Mouse (Mus musculus) A20 (cell line): Measurements from ENCODE around the gene Sh3bp2.
"Not testable (repeated sequence)": the region's sequence is repeated elsewhere in the genome, so short reads cannot be mapped to it uniquely, and the experiment has no call there.

Experiments
- DNase-seq: peaks from one replicate; pipeline ENCODE4 v3.0.0-alpha.2; 2011; ENCODE audit warnings: low read depth, low spot score

Gene Sh3bp2

GRCm38 (mm10) chr5:34571551-34571950, 45.9 kb downstream of the Sh3bp2 start:
- DNase-seq, result no peak

- not testable (repeated sequence) for DNase-seq
These were observed 46.9 kb downstream of the Sh3bp2 start for GRCm38 (mm10) chr5:34572568-34572967.

GRCm38 (mm10) chr5:34573268-34574221, 47.9 kb downstream of the Sh3bp2 start, which contains the start of gene Add1:
TSS of gene Add1 (plus strand) at chr5:34573664.
- DNase-seq, result peak; percentile 99

GRCm38 (mm10) chr5:34574721-34575120, 49.1 kb downstream of the Sh3bp2 start:
- DNase-seq, result peak; percentile 67

GRCm38 (mm10) chr5:34576286-34576685, 50.6 kb downstream of the Sh3bp2 start:
- DNase-seq, result no peak

GRCm38 (mm10) chr5:34578038-34578655, 52.5 kb downstream of the Sh3bp2 start:
- DNase-seq, result no peak

GRCm38 (mm10) chr5:34579377-34579776, 53.7 kb downstream of the Sh3bp2 start:
- no peak for DNase-seq

GRCm38 (mm10) chr5:34581671-34582313, 56.2 kb downstream of the Sh3bp2 start:
- not testable (repeated sequence) for DNase-seq

GRCm38 (mm10) chr5:34582314-34582675, 56.7 kb downstream of the Sh3bp2 start:
- DNase-seq, result no peak

- no peak for DNase-seq
These were observed 59.6 kb downstream of the Sh3bp2 start for GRCm38 (mm10) chr5:34585216-34585615.

- no peak for DNase-seq
These were observed 62.2 kb downstream of the Sh3bp2 start for GRCm38 (mm10) chr5:34587881-34588280.

- no peak for DNase-seq
These were observed 64.4 kb downstream of the Sh3bp2 start for GRCm38 (mm10) chr5:34590059-34590458.

GRCm38 (mm10) chr5:34590702-34591101, 65.1 kb downstream of the Sh3bp2 start:
- DNase-seq, result no peak

GRCm38 (mm10) chr5:34591388-34592004, 65.9 kb downstream of the Sh3bp2 start:
- DNase-seq, result no peak

GRCm38 (mm10) chr5:34592224-34592623, 66.6 kb downstream of the Sh3bp2 start:
- not testable (repeated sequence) for DNase-seq

GRCm38 (mm10) chr5:34592666-34593065, 67.0 kb downstream of the Sh3bp2 start:
- no peak for DNase-seq

- DNase-seq, result no peak
These were observed 67.6 kb downstream of the Sh3bp2 start for GRCm38 (mm10) chr5:34593202-34593727.

- no peak for DNase-seq
These were observed 78.9 kb downstream of the Sh3bp2 start for GRCm38 (mm10) chr5:34604576-34604975.

GRCm38 (mm10) chr5:34607100-34607880, 81.7 kb downstream of the Sh3bp2 start:
- DNase-seq, result no peak

GRCm38 (mm10) chr5:34608226-34608625, 82.6 kb downstream of the Sh3bp2 start:
- no peak for DNase-seq

GRCm38 (mm10) chr5:34609966-34610365, 84.3 kb downstream of the Sh3bp2 start:
- no peak for DNase-seq
